Mouse (Mus musculus) neural tube, embryonic 11.5 days (tissue): ENCODE data around the gene Gm1527. TPM values are rescaled to one million over a fixed set of nuclear protein-coding genes. Genes with fewer than 3 reads are reported as not detected.
"Not testable (repeated sequence)": the region's sequence is repeated elsewhere in the genome, so short reads cannot be mapped to it uniquely, and the experiment has no call there.

Experiments
- ATAC-seq: fragments of 200-750 bp; cut with Nextera tagmentation; 2 replicates; pipeline ENCODE4 v1.8.0; 2017; ENCODE audit warnings: moderate number of reproducible peaks, mild to moderate bottlenecking, moderate TSS enrichment, moderate library complexity; ENCODE audit not compliant: insufficient read depth, low FRiP score, low TSS enrichment
- DNase-seq: peaks from one replicate; pipeline ENCODE4 v3.0.0-alpha.2; 2015; ENCODE audit warnings: low spot score
- H3K27ac ChIP-seq: fragments of 300-500 bp; sonication (generic); 2 replicates; pipeline ENCODE4 v1.5.1; 2014; ENCODE audit warnings: low read depth, mild to moderate bottlenecking, low read length
- H3K27me3 ChIP-seq: fragments of 300-500 bp; sonication (generic); 2 replicates; pipeline ENCODE4 v1.6.1; 2014; ENCODE audit warnings: mild to moderate bottlenecking, low read length, mixed read lengths; ENCODE audit not compliant: control insufficient read depth, insufficient read depth
- H3K36me3 ChIP-seq: fragments of 300-500 bp; sonication (generic); 2 replicates; pipeline ENCODE4 v1.6.1; 2014; ENCODE audit warnings: mild to moderate bottlenecking, low read length, moderate library complexity, mixed read lengths; ENCODE audit not compliant: control insufficient read depth, insufficient read depth
- H3K4me1 ChIP-seq: fragments of 300-500 bp; sonication (generic); 2 replicates; pipeline ENCODE4 v1.6.1; 2014; ENCODE audit warnings: low read length, mixed read lengths; ENCODE audit not compliant: control insufficient read depth, insufficient read depth
- H3K4me2 ChIP-seq: fragments of 300-500 bp; sonication (generic); 2 replicates; pipeline ENCODE4 v1.6.1; 2014; ENCODE audit warnings: low read depth, mild to moderate bottlenecking, moderate library complexity
- H3K4me3 ChIP-seq: fragments of 300-500 bp; sonication (generic); 2 replicates; pipeline ENCODE4 v1.5.1; 2014; ENCODE audit warnings: low read depth, low read length
- H3K9ac ChIP-seq: fragments of 300-500 bp; sonication (generic); 2 replicates; pipeline ENCODE4 v1.6.1; 2014; ENCODE audit warnings: mild to moderate bottlenecking, low read length
- H3K9me3 ChIP-seq: fragments of 300-500 bp; sonication (generic); 2 replicates; pipeline ENCODE4 v1.6.1; 2016; ENCODE audit warnings: low read length; ENCODE audit not compliant: control insufficient read depth
- WGBS: fragments of 180-500 bp; shearing (Covaris S2); extraction: QIAGEN DNeasy Blood & Tissue Kit; methylation state at CpG from one replicate; pipeline ENCODE4 v1.1.7; 2014; 5-methylcytosine and 5-hydroxymethylcytosine counted together
- polyA plus RNA-seq: library from polyadenylated mRNA; unstranded; fragments of >200 nt; fragmentation: Nextera tagmentation; extraction: Ambion mirVana; gene quantifications from 2 replicates; pipeline ENCODE4 v1.2.1, GENCODE M21; 2014

Gene Gm1527
- not detected in 2 replicates for polyA plus RNA-seq

GRCm38 (mm10) chr3:28892317-28892716 lies at the start of gene Gm1527:
Gene Gm1527, plus strand, starts transcription at chr3:28892617.
- H3K27me3 ChIP-seq, result no peaks in the 10 kb centered on the region
- H3K9me3 ChIP-seq, result no peaks in the 10 kb centered on the region
- no peak within 1 kb of the TSS for H3K27ac ChIP-seq
- H3K4me1 ChIP-seq, result no peaks in the 10 kb centered on the region
- 77% methylated on average over 1 of the region's 1 CpGs for WGBS
- no peak for DNase-seq
- ATAC-seq, result no peak
- H3K36me3 ChIP-seq, result no peaks in the 10 kb centered on the region
- H3K4me3 ChIP-seq, result no peak within 1 kb of the TSS
- no peak within 1 kb of the TSS for H3K4me2 ChIP-seq
- H3K9ac ChIP-seq, result no peak within 1 kb of the TSS

GRCm38 (mm10) chr3:28843231-28843630 lies 49.2 kb upstream of the Gm1527 start:
- DNase-seq, result no peak
- H3K27ac ChIP-seq, result no peak overlapping the region
- no peaks in the 10 kb centered on the region for H3K27me3 ChIP-seq
- no peak overlapping the region for H3K4me3 ChIP-seq
- no peaks in the 10 kb centered on the region for H3K9me3 ChIP-seq
- H3K4me2 ChIP-seq, result no peak overlapping the region
- H3K9ac ChIP-seq, result no peak overlapping the region
- H3K36me3 ChIP-seq, result no peaks in the 10 kb centered on the region
- WGBS, result 27% methylated on average over 8 of the region's 8 CpGs
- no peaks in the 10 kb centered on the region; the same call in 1 of the 2 replicates for H3K4me1 ChIP-seq
- ATAC-seq, result no peak

GRCm38 (mm10) chr3:28847115-28847514 lies 45.3 kb upstream of the Gm1527 start:
- Histone ChIP-seq H3K36me3 (no peaks in the 10 kb centered on the region), H3K27me3 (no peaks in the 10 kb centered on the region), H3K9ac (no peak overlapping the region), H3K4me1 (no peaks in the 10 kb centered on the region; the same call in 1 of the 2 replicates), H3K4me3 (no peak overlapping the region), H3K27ac (no peak overlapping the region), H3K9me3 (no peaks in the 10 kb centered on the region), H3K4me2 (no peak overlapping the region)
- no peak for DNase-seq
- ATAC-seq, result no peak

- not testable (repeated sequence) for H3K36me3 ChIP-seq, DNase-seq, H3K4me1 ChIP-seq, H3K9me3 ChIP-seq, H3K9ac ChIP-seq, H3K27me3 ChIP-seq, H3K4me2 ChIP-seq, H3K4me3 ChIP-seq, ATAC-seq, H3K27ac ChIP-seq
- WGBS, result 87% methylated on average over 3 of the region's 3 CpGs
Measured at GRCm38 (mm10) chr3:28852174-28852573, 40.2 kb upstream of the Gm1527 start.

GRCm38 (mm10) chr3:28859630-28860392 lies 32.6 kb upstream of the Gm1527 start:
- H3K27ac ChIP-seq, H3K9ac ChIP-seq, H3K4me3 ChIP-seq, H3K4me2 ChIP-seq, DNase-seq, H3K4me1 ChIP-seq, H3K36me3 ChIP-seq, H3K27me3 ChIP-seq, H3K9me3 ChIP-seq: not testable (repeated sequence)
- 0 out of 2 replicates have a peak, but pooled peaks have one; percentile 27 for ATAC-seq

GRCm38 (mm10) chr3:28896966-28897365 lies 4.5 kb downstream of the Gm1527 start:
- DNase-seq, H3K36me3 ChIP-seq, H3K9ac ChIP-seq, H3K27me3 ChIP-seq, ATAC-seq, H3K27ac ChIP-seq, H3K4me1 ChIP-seq, H3K9me3 ChIP-seq, H3K4me3 ChIP-seq, H3K4me2 ChIP-seq: not testable (repeated sequence)
- WGBS, result 75% methylated on average over 6 of the region's 6 CpGs

- no peak for DNase-seq
- Histone ChIP-seq H3K9ac (no peak overlapping the region), H3K4me3 (no peak overlapping the region), H3K27ac (no peak overlapping the region), H3K27me3 (no peaks in the 10 kb centered on the region), H3K36me3 (no peaks in the 10 kb centered on the region), H3K4me2 (no peak overlapping the region), H3K9me3 (no peaks in the 10 kb centered on the region), H3K4me1 (no peaks in the 10 kb centered on the region)
- ATAC-seq, result no peak
- 91% methylated on average over 2 of the region's 2 CpGs for WGBS
Measured at GRCm38 (mm10) chr3:28965931-28966330, 73.5 kb downstream of the Gm1527 start.

- Histone ChIP-seq H3K4me3 (no peak overlapping the region), H3K9ac (no peak overlapping the region), H3K4me2 (no peak overlapping the region), H3K4me1 (no peaks in the 10 kb centered on the region), H3K9me3 (no peaks in the 10 kb centered on the region), H3K27ac (no peak overlapping the region), H3K36me3 (no peaks in the 10 kb centered on the region), H3K27me3 (no peaks in the 10 kb centered on the region)
- ATAC-seq (no peak; the same call in 1 of the 2 replicates), DNase-seq (peak; percentile 56)
- 4% methylated on average over 4 of the region's 4 CpGs for WGBS
Measured at GRCm38 (mm10) chr3:28968851-28969250, 76.4 kb downstream of the Gm1527 start.
